Mouse (Mus musculus) kidney, adult 18-20 months (tissue): ENCODE results near the gene Gm5538.

Experiments
- DNase-seq: peaks from one replicate; pipeline ENCODE4 v3.0.0; 2021

Gm5538 gene

GRCm38 (mm10) chr3:59729490-59729889 lies at the start of gene Gm5538:
Gene Gm5538, plus strand, starts transcription at chr3:59729790.
- no peak for DNase-seq

- DNase-seq, result no peak
Observed at GRCm38 (mm10) chr3:59697391-59697790, 32.2 kb upstream of the Gm5538 start.

- no peak for DNase-seq
Observed at GRCm38 (mm10) chr3:59702614-59703110, 26.9 kb upstream of the Gm5538 start.

- no peak for DNase-seq
Observed at GRCm38 (mm10) chr3:59739866-59740265, 10.3 kb downstream of the Gm5538 start.

GRCm38 (mm10) chr3:59744181-59744580 lies 14.6 kb downstream of the Gm5538 start:
- DNase-seq, result no peak
